Mouse (Mus musculus) cerebellum, adult 9-11 months (tissue): ENCODE measurements around the gene Fbxl16.

Source experiments
- DNase-seq: peaks from one replicate; pipeline ENCODE4 v3.0.0; 2022

Fbxl16 gene

GRCm38 (mm10) chr17:25808789-25809605 is at the start of gene Fbxl16:
Gene Fbxl16 (plus strand): TSS chr17:25809085.
- DNase-seq, result peak; percentile 97

GRCm38 (mm10) chr17:25760148-25760547 is 48.7 kb upstream of the Fbxl16 start:
- DNase-seq, result no peak

GRCm38 (mm10) chr17:25761561-25761970 is 47.3 kb upstream of the Fbxl16 start:
- DNase-seq, result no peak

- DNase-seq, result no peak
These were observed 46.3 kb upstream of the Fbxl16 start for GRCm38 (mm10) chr17:25762591-25762990.

- no peak for DNase-seq
These were observed 43.0 kb upstream of the Fbxl16 start for GRCm38 (mm10) chr17:25765886-25766285.

GRCm38 (mm10) chr17:25769331-25769730 is 39.6 kb upstream of the Fbxl16 start:
- no peak for DNase-seq

- DNase-seq, result peak; percentile 97
These were observed 35.2 kb upstream of the Fbxl16 start, which contains the start of gene Narfl for GRCm38 (mm10) chr17:25773549-25774120. Gene Narfl (plus strand): TSS chr17:25773776.

- peak; percentile 31 for DNase-seq
These were observed 33.4 kb upstream of the Fbxl16 start for GRCm38 (mm10) chr17:25775318-25776062.

- DNase-seq, result no peak
These were observed 30.9 kb upstream of the Fbxl16 start for GRCm38 (mm10) chr17:25777948-25778347.

GRCm38 (mm10) chr17:25781339-25781738 is 27.5 kb upstream of the Fbxl16 start:
- DNase-seq, result no peak

- peak; percentile 73 for DNase-seq
These were observed 25.8 kb upstream of the Fbxl16 start for GRCm38 (mm10) chr17:25783086-25783485.

- peak; percentile 54 for DNase-seq
These were observed 24.9 kb upstream of the Fbxl16 start for GRCm38 (mm10) chr17:25783861-25784574.

- peak; percentile 97 for DNase-seq
These were observed 23.6 kb upstream of the Fbxl16 start, which contains the start of gene Haghl for GRCm38 (mm10) chr17:25785281-25785745. Gene Haghl (minus strand): TSS chr17:25785673.

- DNase-seq, result no peak
These were observed 22.6 kb upstream of the Fbxl16 start, which contains the start of gene Ccdc78 for GRCm38 (mm10) chr17:25786280-25786679. Gene Ccdc78 (plus strand): TSS chr17:25786580.

GRCm38 (mm10) chr17:25786781-25787504 is 21.9 kb upstream of the Fbxl16 start:
- DNase-seq, result no peak

- no peak for DNase-seq
These were observed 17.5 kb upstream of the Fbxl16 start for GRCm38 (mm10) chr17:25791320-25791842.

GRCm38 (mm10) chr17:25791843-25792527 is 16.9 kb upstream of the Fbxl16 start:
- DNase-seq, result peak; percentile 85

- peak; percentile 76 for DNase-seq
These were observed 16.3 kb upstream of the Fbxl16 start, which contains the start of gene Fam173a for GRCm38 (mm10) chr17:25792615-25793014. Gene Fam173a (minus strand): TSS chr17:25792901.

- no peak for DNase-seq
These were observed 14.7 kb upstream of the Fbxl16 start for GRCm38 (mm10) chr17:25794197-25794596.

- DNase-seq, result no peak
These were observed 13.9 kb upstream of the Fbxl16 start for GRCm38 (mm10) chr17:25794998-25795397.

GRCm38 (mm10) chr17:25795609-25796092 is 13.2 kb upstream of the Fbxl16 start, which contains the start of gene AC134908.4:
Gene AC134908.4 (minus strand): TSS chr17:25795659.
- peak; percentile 74 for DNase-seq
